Mouse (Mus musculus): ENCODE results near the gene 2700097O09Rik.
"Not testable (repeated sequence)": the region's sequence is repeated elsewhere in the genome, so short reads cannot be mapped to it uniquely, and the experiment has no call there.

Gene 2700097O09Rik

DNA sequence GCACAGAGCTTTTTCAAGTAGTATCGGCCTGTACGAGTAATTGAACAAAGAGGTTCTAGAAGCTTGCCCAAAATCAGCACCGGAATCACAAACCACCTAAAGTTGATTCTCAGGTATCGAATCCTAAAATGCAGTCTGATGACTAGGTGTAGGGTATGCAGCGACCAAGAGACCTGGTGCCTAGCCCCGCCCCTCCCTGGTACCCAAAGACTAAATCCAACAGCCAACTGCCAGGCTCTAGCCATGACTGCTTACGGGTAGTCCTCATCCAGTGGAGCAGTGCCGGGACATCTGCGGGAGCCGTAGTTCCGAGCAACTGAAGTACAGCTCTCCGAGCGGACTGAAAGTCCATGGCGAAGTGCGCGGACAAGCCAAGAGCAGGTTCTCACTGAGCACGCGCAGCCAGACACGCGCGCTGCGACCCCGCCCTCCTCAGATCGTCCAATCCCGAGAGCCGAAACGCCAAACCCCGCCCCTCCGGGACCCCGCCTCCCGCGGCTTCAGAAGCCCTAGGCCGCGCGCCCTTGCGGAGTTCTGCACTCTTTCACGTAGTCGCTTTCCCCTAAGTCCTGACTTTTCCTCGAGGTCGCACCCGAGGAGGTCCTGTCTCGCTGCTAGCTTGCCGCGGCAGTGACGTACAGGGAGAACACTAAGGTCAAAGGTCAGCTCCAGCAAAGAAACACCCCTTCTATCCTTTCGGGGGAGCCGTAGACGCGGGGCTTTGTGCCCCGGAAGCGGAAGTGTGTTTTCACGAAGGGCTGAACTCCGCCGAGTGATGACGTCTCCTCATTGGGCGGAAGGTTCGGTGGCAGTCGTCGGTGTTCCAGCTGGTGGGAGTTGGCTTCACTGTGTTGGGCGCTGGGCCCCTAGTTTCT lies at the start of gene 2700097O09Rik, which contains the start of gene Srp54a:
2700097O09Rik (minus strand) TSS at position 385 of the 875 bp plus-strand sequence.
Srp54a (plus strand) TSS at position 537 of the 875 bp plus-strand sequence.
- peak; percentile 95 for DNase-seq

DNA sequence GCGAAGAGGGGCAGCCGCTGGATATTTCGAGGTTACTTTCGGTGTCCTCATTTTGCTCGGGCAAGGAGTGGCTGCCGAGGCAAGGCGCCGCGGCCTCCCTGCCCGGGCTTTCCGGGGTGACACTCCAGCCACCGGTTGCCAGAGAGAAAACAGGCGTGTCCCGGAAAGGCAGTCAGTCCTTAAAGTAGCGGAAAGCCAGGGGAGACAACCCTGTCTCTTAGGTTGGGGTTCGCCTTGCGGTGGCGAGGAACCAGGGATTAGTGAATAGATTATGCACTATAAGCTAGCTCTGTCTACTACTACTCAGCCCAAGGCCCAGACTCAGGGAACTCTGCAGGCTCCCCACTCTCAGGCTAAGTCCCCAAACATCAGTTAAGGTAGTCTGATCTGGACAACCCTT lies 44.8 kb upstream of the 2700097O09Rik start:
- not testable (repeated sequence) for DNase-seq

- not testable (repeated sequence) for DNase-seq
Observed at GRCm38 (mm10) chr12:55124242-55124641, 44.3 kb upstream of the 2700097O09Rik start, which contains the start of gene Fam177a. Fam177a (plus strand) TSS chr12:55124469.

- not testable (repeated sequence) for DNase-seq
Observed at GRCm38 (mm10) chr12:55112616-55113015, 32.7 kb upstream of the 2700097O09Rik start.

GRCm38 (mm10) chr12:55092127-55092526 lies 12.2 kb upstream of the 2700097O09Rik start:
- DNase-seq: not testable (repeated sequence)

DNA sequence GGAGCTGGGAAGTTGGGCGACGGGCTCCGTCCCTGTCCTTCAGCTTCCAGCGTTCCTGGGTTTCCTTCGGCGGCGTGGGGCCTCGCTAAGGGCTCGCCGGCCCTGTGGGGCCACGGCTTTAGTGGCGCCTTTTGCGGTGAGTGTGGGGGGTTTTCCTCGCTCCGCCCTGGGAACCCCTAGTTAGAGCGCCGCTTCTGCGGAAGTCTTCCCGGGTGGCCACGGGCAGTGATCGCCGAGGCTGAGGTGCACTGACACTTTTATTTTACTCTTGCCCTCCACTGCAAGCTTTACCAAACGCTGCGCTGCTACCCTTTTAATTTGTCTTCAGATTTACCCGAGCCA lies 662 bp upstream of the 2700097O09Rik start:
- DNase-seq: not testable (repeated sequence)

GRCm38 (mm10) chr12:55078706-55079105 lies 1.2 kb downstream of the 2700097O09Rik start:
- not testable (repeated sequence) for DNase-seq

- no peak for DNase-seq
Observed at GRCm38 (mm10) chr12:55075296-55075695, 4.6 kb downstream of the 2700097O09Rik start.

- DNase-seq: no peak
Observed at GRCm38 (mm10) chr12:55073686-55074085, 6.2 kb downstream of the 2700097O09Rik start.

- no peak for DNase-seq
Observed at GRCm38 (mm10) chr12:55072495-55072894, 7.4 kb downstream of the 2700097O09Rik start.

GRCm38 (mm10) chr12:55062141-55062540 lies 17.8 kb downstream of the 2700097O09Rik start:
- DNase-seq: peak; percentile 43

GRCm38 (mm10) chr12:55061006-55061405 lies 18.9 kb downstream of the 2700097O09Rik start:
- no peak for DNase-seq

- DNase-seq: no peak
Observed at GRCm38 (mm10) chr12:55060212-55060898, 19.6 kb downstream of the 2700097O09Rik start.

DNA sequence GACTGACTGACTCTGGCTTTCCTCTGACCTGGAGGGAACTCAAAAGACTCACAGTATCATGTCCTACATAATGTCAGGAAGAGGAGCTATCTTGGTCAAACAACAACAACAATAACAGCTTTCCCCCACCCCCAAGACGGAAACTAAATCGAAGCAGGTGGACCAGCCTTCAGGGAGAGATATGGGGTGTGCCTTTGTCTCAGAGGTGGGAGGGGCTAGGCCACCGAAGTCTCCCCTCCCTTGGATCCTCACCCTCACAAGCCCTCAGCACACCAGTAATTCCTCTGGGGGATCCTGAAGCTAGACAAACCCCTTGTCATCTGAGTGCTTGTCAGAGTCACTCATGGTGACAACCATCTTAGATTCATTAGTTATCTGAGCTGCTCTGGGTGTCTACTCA lies 20.1 kb downstream of the 2700097O09Rik start:
- no peak for DNase-seq

DNA sequence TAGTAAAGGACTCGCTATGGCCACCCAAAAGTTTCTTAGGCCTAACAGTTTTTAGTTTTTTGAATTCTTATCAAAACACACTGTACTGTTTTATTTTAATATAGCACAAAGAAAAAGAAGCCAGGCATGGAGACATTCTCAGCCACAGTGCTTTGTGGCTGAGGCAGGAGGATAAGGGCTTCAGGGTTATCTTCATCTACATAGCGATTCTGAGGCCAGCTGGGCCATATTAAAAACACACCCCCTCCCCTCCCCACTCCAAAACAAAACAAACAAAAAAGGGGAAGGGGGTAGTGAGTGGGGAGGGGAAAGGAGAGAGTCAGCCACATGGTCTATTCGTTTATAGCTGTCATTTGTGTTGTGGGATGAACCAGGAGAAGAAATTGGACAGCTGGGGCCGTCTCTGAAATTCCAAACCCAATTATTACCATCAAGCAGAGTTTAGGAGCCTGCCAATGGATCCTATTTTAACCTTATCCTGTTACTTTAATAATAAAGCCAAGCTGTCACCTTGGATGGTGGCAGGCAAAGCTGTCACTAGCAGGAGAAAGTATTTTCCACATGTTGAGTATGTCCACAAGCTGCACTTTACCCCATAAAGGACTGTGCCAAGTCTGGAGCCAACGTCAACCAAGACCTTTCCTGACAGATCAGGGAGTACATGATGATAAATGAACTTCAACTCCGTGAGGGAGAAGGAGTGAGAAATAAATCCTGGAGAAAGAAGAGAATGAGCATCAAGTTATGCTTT lies 20.9 kb downstream of the 2700097O09Rik start:
- peak; percentile 67 for DNase-seq

DNA sequence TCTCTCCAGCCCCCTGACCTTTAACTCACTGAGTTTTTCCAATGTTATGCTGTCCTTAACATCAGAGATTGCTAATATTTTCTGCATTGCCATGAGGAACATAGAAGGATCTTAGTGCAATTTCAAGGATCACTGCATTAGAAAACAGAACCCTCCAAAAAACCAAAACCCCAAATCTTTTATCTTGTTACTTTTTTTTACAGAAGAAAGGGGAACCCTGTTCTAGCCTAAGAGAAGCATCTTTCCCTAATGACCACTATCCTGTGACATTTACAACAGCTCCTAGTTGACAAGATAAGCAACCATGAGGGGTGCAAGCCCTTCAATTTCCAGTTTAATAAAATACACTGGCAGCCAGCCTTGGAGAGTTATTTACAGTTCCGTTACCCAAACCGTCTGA lies 23.2 kb downstream of the 2700097O09Rik start:
- no peak for DNase-seq

- DNase-seq: no peak
Observed at GRCm38 (mm10) chr12:55054551-55055241, 25.2 kb downstream of the 2700097O09Rik start.

- DNase-seq: no peak
Observed at GRCm38 (mm10) chr12:55053267-55053666, 26.6 kb downstream of the 2700097O09Rik start.

DNA sequence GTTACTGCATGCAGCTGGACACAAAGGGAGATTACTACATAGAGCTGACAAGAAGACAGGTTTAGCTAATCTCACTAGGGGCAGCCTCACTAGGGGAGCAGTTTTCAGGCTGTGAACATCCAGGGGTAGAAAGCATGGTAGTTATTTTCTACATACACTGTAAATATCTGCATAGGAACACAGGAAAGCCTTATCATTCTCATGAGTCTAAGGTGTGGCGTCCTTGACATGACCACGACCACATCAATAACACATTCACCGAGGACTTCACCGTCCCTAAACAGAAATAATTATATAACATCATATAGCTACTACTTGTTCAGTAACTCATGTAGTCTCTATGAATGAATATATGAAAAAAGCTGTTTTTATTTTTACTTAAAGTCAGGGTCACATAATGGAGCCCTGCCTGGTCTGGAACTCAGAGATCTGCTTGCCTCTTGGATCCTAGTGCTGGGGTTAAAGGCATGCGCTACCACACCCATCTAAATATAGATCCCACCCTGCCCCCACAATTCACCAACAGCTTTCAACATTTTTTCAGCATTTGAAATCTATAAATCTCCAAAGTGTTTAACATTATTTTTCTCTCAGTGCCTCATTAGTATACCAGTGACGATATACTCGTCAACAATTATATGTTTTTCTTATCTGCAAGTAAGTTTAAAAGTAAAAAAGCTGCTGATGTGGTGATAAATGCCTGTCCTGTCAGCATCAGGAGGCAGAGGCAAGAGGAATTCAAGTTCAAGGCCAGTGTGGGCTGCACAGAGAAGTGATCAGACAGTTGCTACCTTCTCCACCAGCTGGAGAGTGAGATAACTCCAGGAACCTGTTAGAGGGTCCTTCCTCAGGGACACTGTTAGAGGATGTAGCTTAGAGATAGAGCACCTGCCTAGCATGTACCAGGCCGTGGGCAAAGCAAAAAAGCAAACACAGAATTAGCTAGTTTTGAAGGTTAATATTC lies 28.4 kb downstream of the 2700097O09Rik start:
- no peak for DNase-seq

GRCm38 (mm10) chr12:55049731-55050353 lies 30.1 kb downstream of the 2700097O09Rik start:
- DNase-seq: no peak

GRCm38 (mm10) chr12:55041011-55041410 lies 38.9 kb downstream of the 2700097O09Rik start:
- no peak for DNase-seq

All from kidney, adult 9 months (tissue).